Mouse (Mus musculus) adrenal gland, adult 8-10 months (tissue): ENCODE results near the gene Ttc28. TPM values are rescaled to one million over a fixed set of nuclear protein-coding genes. Genes with fewer than 3 reads are reported as not detected.

ENCODE experiments used
- DNase-seq: peaks from one replicate; pipeline ENCODE4 v3.0.0; 2022
- total RNA-seq, 4 experiments: library from RNA; stranded (reverse); gene quantifications; 2 replicates each; pipeline ENCODE4 v1.2.4; 2022

Ttc28 gene
- total RNA-seq, 4 experiments from 2014 or later, result 21.2 to 36.3 (median 29.8) TPM

DNA sequence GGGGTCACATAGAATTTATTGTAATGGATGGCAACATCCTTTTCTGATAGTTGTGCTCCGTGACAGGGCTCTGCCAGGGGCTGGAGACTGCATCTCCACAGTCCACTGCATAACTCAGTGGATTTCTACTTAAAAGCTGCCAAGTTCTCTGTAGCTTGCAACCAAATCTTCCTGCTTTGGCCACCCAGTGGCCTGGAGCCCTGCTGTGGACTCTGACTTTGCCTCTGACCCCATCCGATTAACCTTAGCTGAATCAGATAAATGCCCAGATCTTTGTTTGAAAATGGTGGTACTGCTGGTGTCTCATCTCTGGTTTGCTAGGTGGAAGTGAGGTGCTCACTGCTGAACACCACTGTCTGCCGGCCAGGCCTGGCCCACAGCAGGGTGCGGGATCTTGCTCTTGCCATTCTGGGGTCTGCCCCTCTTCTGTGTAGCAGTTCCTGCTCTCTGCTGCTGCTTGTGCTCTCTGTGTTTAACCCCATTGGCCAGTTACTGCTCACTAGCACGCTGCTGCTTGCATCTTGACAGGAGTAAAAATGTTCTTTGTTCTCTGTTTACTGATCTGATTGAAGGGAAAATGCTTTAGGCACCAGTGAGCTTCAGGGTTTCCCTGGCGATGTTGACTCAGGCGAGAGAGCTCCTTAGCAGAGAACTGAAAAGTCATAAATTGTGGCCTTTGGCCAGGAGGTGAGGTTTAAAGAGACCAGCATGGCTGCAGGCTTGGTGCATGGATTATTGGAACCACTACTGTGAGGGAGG, 219.1 kb downstream of the Ttc28 start:
- DNase-seq, result no peak

DNA sequence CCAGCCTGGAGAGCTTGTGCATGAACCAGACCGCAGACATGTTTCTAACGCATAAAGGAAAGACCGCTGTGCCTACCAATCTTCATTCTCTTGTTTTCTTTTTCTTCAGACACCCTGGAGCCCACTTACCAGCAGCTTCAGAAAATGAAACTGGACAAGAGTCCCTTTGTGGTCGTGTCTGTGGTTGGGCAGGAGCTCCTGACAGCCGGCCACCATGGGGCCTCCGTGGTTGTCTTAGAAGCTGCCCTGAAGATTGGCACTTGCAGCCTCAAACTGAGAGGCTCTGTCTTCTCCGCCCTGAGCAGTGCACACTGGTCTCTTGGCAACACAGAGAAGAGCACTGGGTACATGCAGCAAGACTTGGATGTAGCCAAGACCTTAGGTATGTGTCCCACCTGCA, 221.0 kb downstream of the Ttc28 start:
- DNase-seq, result no peak

DNA sequence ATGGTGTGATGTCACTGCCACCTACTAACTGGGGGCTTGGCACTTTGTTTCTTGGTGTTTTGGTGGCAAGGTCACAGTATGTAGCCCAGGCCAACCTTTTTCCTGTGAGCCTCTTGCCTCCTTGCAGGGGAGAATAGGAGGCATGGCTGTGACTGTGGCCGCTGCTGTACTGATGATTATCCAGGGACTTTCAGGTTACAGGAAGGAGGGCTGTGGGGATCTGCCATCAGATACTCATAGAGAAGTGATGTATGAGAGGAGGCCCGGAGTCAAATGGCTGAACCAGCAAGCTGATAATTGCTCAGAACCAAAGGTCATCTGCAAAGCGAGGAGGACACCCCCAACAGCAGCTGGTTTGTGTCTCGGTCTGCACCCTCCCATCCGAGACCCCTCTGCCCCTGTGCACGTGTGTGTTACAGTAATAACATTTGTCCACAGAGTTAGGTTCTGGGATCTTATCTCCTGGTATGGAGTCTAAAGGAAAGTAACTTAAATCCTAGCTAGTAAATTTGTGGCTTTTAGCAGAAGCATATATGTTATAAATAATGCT, 221.9 kb downstream of the Ttc28 start:
- no peak for DNase-seq

DNA sequence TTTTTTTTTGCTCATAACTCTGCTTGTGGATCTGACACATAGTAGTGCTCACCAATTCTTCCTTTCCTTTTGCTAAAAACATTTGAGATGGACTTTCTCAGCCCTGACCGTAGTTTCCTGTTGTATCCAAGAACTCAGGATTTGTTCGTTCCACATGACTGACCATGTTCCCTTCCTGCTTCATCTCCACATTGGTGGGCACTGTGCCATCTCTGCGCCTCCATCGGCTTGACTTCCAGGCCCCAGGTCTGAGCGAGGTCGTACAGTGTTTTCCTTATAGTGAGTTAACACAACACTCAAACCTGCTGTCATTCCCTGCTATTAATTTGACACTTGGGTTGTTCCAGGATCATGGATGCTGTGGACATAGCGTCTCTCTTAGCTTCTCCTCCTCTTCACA, 225.2 kb downstream of the Ttc28 start:
- DNase-seq, result no peak

DNA sequence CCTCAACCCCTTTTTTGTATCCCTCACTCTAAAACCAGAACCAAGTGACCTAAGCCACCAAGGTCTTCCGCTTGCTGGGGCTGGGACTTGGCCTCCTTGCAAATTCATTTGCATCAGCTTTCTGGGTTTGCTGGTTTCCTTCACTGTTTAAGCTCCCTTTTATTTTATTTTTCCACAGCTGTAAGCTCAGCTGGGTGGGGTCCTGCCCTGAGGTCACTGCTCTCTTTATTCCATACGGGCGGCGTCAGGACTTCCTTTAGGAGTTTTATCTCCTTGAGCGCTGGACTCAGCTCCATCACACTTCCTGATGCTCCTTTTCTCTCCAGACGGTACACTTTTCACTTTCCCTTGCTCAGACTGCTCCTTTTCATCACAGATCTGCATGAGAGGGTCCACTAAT, 231.8 kb downstream of the Ttc28 start:
- DNase-seq, result no peak

DNA sequence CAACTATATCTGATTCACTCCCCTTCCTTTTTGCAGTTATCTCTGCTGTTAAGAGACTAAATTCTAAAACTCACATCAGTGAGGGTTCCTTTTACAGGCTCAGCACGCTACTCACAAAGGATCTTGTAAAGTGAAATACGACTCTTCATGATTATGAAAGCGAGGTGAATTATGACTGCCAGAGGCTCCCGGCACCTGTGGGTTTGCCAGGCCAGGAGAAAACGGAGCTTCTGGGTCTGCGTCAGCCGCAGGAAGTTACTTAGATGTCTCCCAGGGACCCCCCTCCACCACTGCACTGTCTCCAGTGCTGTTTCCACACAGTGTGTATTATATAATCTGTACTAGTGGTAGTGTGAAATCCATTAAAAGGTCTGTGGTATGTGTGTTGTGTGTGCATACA, 233.6 kb downstream of the Ttc28 start:
- peak; percentile 37 for DNase-seq

DNA sequence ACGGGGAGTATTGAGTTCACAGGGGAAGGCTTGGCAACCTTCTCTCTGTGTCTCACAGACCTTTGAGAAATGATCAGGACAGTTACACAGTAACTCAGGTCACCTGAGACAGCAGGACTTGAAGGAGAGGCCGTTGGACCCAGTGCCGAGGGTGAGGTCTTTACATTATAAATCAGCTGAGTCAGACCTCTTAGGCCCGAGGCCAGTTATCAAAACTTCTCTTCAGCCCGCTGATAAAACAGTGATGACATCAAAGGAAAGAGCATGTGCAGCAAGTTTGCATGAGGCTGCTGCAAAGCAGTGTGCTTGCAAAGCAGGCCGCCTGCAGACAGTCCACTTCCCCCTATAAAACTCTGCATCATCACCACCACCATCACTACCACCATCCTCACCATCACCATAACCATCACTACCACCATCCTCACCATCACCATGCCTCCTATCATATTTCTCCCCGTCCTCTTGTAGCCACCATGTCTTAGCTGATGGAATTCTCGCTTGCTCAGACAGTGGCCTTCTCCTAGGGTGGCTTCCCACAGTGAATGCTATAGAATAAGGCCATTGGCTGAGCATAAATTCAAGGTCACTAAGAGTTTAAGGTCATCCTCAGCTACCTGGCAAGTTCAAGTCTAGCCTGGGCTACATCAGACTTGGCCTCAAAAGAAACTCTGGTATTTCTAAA, 234.2 kb downstream of the Ttc28 start:
- DNase-seq, result peak; percentile 75

DNA sequence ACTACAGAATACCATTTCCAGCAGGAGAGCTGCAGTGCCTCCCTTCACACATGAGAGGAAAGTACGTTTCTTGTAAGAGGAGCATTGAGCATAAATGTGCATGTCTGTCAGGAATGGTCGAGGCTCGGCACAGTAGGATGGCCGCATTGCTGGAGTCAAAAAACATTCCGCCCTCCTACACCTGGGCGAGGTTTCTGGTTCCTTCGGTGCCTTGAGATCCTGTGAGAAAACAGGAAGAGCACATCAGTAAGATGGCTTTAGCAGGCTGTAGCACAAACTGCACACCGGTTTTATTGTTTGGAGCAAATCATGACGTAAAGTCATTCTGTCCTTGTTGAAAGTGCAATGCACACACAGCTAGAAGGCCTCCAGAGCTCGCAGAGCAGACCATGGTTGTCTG, 235.0 kb downstream of the Ttc28 start:
- DNase-seq, result no peak

DNA sequence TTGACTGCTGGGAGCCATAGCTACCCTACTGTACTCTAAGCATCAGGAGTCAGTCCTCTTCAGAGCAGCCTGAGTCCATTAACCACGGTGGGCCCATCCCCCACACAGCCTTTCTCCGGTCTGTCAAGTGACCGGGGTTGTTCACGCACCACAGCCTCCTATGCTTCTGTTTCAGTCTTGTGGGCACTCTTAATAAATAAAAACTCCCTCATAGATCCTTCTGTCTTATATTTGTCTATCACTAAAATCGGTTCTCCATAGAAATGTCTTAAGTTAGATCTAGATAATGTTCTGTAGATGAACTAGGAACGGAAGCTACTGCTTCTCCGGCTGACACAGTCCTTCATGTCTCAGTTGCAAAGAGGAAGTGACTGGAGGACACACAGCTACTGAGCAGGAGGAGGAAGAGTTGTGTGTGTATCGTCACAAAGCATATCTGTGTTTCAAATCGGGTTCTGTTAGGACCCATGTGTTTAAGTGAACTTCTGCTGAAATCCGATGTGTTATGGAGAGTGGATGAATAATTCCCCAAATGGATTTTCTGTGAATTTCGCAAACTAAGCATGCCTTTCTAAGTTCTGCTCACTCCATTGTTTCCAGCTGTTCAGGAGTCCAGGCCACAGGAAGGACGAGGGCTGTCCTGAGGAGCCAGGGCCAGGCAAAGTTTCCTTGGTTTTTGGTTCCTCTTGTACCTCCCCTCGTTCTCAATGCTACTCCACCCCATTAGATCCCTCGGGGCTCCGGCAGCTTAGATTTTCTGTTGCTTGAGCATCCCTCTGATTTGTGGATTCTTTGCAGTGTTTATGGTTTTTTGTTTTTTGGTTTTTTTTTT, 236.1 kb downstream of the Ttc28 start:
- DNase-seq, result no peak

DNA sequence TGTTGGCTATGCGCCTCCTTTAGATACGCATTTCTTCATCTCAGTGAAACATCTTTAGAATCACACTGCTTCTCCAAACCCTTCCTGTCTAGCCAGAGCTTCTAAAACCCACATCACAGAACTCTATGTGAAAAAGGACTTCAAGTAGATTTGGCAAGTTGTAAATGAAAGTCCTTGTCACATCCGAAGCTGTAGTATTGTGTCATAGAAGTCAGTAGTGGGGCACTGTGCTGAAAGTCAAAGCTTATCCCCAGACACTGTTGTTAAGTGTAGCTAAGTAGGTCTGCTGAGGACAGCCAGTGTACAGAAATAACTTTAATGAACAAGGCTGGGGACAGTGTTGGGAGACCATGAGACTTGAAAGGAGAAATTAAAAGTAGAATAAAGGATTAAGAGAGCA, 240.2 kb downstream of the Ttc28 start:
- DNase-seq, result no peak

DNA sequence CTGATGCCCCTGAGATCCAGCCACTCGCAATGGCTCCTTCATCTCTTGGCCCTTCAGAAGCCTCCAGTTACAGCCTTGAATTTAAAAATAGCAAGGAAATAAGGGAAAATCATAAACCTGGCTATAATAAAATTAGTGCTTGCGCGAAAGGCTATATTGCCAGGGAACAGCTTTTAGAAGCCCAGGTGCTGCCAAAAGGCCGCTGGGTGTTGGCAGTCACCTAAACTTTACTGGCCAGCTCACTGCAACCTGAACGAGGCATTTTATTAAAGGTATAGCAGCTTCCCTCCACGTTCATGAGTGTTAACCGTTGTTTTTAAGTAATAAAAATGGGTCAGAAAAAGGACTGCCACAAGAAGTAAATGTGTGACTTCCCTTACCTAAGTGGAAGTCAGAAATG, 240.7 kb downstream of the Ttc28 start:
- no peak for DNase-seq

DNA sequence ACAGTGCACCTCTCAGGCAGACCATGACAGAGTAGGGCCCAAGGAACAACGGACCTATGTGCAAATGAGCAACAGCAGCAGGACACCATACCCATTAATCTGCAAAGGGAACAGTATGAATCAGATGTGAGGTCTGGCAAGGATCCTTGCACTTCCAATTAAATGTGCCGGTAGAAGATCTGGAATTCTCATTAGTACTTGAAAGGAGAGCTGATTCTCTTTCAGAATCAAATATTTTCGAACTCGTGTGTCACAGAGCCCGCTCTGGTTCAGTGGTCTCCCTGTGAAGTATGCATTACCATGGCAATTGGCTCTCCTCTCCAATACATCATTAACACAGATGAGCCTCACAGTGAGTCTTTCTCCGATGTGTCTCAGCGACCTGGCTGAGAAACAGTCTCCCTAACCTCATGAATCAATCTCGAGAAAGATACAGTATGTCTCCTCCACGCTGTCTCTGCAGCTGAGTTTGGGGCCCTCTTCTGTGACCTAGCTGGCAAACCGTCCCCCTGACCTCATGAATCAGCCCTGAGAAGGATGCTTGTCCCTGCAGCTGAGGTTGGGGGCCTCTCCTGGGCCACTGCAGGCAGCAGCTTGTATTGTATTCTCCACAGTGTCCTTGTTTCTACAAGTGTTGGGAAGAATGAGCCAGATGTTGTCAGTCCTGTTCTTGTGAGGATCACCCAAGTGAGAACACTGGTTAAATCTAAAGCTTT, 241.3 kb downstream of the Ttc28 start:
- DNase-seq, result no peak

DNA sequence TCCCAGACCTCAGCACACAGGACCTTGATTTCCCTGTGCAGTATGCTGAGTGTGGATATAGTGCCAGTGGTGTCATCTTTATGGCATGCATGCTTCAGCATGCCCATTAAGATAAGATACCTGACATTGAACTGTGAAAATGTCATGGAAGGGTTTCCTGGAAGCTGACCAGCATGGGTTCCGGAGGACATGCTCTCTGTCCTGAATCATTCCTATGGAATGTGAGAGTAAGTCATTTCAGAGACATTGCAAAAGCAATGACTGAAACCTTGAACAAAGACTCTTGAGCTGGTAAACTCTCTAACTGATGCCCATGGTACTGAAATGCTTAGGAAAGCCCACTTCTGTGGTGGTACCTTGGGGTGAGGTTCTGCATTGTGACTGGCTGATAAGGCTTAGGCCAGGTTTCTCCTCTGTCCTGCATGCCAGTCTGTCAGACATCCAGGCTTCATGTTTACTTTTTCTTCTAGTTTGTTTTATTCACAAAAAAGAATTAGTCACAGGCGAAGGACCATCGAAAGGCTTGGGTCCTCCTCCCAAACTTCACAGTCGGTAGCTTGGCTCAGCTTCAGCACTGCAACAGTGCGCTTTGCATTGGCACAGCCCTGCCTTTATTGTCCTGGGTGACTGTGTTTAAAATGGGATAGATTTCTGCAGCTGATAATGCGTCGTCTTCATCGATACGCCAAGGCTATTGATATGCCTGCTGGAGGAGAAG, 242.9 kb downstream of the Ttc28 start:
- DNase-seq, result peak; percentile 81

DNA sequence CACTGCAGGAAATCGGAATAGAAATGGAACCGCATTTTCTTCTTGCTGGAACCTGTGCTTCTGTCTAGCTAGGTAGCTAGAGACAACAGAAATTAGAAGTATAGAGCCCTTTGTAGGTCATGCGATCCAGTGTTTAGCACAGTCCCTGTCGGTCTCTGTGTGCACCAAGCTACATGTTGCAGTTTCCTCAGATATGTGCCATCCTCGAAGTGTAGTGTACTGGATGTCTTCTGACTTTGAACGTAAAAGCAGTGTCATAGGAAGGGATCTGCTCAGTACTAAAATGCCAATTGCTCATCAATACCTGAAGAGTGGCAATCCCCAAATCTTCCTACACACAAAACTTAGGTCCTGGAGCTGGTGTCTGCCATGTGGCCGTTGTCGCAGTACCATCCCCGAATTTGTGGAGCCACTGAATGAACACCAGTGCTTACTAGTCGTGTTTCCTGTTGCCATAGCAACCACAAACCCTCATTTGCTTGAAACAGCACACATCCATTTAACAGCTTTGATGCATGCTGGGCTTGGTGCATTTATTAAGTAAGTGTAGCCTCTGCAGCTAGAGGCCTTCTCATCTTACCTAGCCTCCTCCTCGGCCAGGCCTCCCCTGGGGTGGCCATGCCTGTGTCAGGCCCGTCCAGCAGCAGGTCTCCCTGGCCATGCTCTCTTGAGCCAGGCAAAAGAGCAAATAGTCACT, 243.6 kb downstream of the Ttc28 start:
- no peak for DNase-seq

DNA sequence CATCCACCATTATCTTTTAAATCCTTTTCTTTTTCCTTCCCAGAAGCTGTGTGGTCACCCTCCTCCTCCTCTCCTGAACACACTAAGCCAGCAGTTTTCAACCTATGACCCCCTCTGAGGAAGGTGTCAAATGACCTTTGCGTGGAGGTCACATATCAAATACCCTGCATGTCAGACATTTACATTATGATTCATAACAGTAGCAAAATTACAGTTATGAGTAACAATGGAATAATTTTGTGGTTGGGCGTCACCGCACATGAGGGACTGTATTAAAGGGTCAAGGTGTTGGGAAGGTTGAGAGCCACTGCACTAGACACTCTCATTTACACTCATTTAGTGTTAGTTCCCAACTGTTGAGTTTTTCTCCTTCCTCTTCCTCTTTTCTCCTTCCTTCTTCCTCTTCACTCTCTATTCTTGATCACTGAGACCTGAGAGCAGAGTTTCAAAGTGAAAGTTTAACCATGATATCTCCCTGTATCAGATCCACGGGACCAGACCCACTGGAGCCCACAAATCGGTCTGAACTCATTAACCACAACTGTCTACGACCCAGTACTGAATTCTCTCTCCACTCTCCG, 245.1 kb downstream of the Ttc28 start:
- DNase-seq, result no peak

DNA sequence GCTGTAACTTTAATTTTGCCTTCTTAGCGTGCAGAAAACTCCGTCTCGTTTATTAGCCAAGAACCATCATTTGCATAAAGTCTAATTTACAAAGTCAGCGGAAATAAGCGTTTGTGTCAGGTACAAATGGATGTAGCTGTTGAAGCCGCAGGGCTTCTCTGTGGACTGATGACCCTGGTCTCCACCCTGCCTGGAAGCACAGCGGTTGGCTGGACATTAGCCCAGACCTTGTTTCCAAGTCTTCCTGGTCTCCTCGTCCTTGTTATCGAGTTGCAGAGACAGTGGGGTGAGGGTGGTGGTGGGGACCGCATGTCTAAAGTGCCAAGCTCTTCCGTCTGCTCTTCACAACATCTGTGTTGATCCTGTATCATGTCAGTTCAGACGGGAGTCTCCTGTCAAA, 246.1 kb downstream of the Ttc28 start:
- no peak for DNase-seq

DNA sequence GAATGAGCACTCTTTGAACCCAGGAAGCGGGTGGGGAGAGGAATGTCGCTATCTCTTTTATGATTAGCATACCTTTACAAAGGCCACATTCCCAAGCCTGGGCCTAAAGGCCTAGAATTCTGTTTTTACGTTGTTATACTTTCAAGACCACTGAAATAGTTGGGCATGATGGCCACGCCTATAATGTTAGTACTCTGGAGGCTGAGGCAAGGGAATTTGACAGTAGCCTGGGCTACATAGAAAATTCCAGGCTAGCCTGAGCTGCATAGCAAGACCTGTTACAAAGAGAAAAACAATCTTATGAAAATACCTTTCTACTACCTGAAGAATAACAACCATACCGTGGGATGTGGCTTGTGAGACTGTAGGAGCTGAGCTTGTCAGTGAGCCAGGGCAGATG, 248.2 kb downstream of the Ttc28 start:
- no peak for DNase-seq

DNA sequence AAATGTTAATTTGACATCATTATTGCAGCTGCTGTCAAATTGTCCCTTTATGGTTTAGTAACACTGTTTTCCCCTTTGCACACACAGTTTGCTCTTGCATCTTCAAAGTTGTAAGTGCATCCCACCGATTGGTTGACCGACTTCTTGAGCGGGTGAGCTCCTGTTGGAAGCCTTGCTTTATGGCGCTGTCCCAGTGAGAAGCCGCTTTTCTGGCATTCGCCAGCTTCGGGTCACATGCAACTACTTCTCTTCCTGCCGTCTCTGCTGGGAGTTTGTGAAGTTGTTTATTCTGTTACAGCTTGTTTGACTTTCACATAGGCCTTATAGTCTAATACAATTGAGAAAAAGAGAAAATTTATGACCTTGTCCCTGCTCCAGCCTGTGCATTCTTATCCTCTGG, 250.5 kb downstream of the Ttc28 start:
- DNase-seq, result no peak

DNA sequence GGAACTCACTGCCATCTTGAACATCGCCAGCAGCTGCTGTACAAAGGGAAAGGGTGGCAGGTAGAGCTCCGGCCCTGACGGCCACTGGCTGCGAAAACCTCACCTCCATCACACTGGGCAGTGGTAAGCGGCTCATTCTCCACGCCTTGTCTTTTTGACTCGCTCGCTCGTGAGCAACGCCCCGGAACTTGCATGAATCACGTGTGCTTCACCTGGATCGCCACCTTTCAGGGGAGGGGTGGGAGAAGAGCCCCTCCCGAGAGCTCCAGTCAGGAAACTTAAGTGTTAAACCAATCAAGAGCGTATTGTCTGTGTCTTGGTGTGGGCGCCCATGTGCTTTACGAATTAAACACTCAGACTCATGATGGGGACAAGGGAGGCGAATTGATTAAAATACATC, 252.0 kb downstream of the Ttc28 start:
- no peak for DNase-seq

DNA sequence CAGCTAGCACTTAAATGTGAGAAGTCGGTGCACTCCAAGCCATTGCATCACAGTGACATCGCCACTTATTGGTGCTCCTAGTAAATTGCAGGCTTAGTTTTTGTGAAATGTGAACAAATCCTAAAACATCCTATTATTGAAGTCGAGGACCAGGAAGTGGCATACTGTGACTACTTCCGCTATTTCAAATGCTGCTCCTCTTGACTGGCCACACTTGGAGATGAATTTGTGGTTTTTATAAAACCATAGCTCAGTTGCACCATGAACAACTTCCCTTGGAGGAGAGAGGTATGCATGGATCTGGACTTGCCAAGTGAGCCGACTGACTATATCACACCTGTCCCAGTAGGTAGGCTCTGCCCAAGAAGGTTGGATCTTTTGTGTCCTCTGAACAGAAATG, 253.5 kb downstream of the Ttc28 start:
- no peak for DNase-seq

DNA sequence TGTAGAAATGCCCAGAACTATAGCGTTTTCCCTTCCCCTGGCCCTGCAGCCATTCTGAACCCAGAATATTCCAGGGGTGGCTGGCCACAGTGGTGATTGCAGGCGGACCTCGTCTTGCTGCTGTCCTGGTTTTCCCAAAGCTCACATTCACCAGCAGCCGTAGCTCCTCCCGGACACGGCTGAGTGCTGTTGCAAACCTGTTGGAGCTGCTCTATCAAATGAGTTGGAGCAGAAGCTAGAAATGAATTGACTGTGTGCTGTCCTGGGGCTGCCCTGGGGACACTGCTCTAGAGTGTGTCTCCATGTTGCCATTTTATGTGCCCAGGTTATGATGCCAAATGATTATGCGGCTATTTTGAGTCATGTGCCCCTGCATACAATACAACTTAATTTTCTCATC, 254.2 kb downstream of the Ttc28 start:
- DNase-seq, result no peak
